Mouse (Mus musculus) embryonic stem cell, embryonic (primary cell): ENCODE measurements around the gene March1.

ENCODE experiments used
- CTCF ChIA-PET, 4 experiments: fragments of 300-600 bp in 2 of 4; fragments of 350-600 bp in 2 of 4; sonication (Branson Sonifier 250); formaldehyde crosslinking; loops; one replicate each; lab custom pipeline; 2022; ENCODE audit warnings: inconsistent platforms in 2 of 4; lab: Charles Lee
- POLR2A ChIA-PET, 4 experiments: fragments of 300-600 bp in 2 of 4; fragments of 350-600 bp in 2 of 4; sonication (Branson Sonifier 250); formaldehyde crosslinking; loops; one replicate each; lab custom pipeline; 2022; ENCODE audit warnings: antibody characterized with exemption in 4 of 4, inconsistent platforms in 1 of 4; lab: Charles Lee

The March1 gene

GRCm38 (mm10) chr8:65967223-65967778 is 349.6 kb downstream of the March1 start:
- POLR2A ChIA-PET, result no interaction called here

GRCm38 (mm10) chr8:65976905-65977304 is 359.2 kb downstream of the March1 start:
- ChIA-PET POLR2A (no interaction called here), CTCF (no interaction called here)

More at GRCm38 (mm10) chr8:65967223-65967778, 349.6 kb downstream of the March1 start:
- CTCF ChIA-PET, result interaction anchor here in 1 of 4 experiments (0.6 kb wide), 1 partner anchor 1019 kb away, joined by 3 read pairs; no protein-coding TSS in a partner anchor

GRCm38 (mm10) chr8:65982039-65982438 is 364.3 kb downstream of the March1 start:
- ChIA-PET POLR2A (no interaction called here), CTCF (no interaction called here)

- ChIA-PET POLR2A (no interaction called here), CTCF (no interaction called here)
Measured at GRCm38 (mm10) chr8:65987665-65988064, 370.0 kb downstream of the March1 start.

GRCm38 (mm10) chr8:66022815-66023214 is 405.1 kb downstream of the March1 start:
- POLR2A ChIA-PET, result no interaction called here
- CTCF ChIA-PET, result no interaction called here

GRCm38 (mm10) chr8:66033651-66034050 is 416.0 kb downstream of the March1 start:
- ChIA-PET POLR2A (no interaction called here), CTCF (no interaction called here)

- CTCF ChIA-PET, result no interaction called here
- POLR2A ChIA-PET, result no interaction called here
Measured at GRCm38 (mm10) chr8:66034429-66034828, 416.7 kb downstream of the March1 start.

- ChIA-PET POLR2A (no interaction called here), CTCF (no interaction called here)
Measured at GRCm38 (mm10) chr8:66094152-66094551, 476.5 kb downstream of the March1 start.

- ChIA-PET POLR2A (no interaction called here), CTCF (no interaction called here)
Measured at GRCm38 (mm10) chr8:66098148-66098547, 480.4 kb downstream of the March1 start.

- POLR2A ChIA-PET, result no interaction called here
- CTCF ChIA-PET, result no interaction called here
Measured at GRCm38 (mm10) chr8:66119294-66119693, 501.6 kb downstream of the March1 start.

GRCm38 (mm10) chr8:66159648-66160047 is 541.9 kb downstream of the March1 start:
- ChIA-PET CTCF (no interaction called here), POLR2A (interaction anchor here in 1 of 4 experiments (0.5 kb wide), 1 partner anchor 323 kb away, joined by 3 read pairs; no protein-coding TSS in a partner anchor)

- ChIA-PET POLR2A (no interaction called here), CTCF (no interaction called here)
Measured at GRCm38 (mm10) chr8:66166835-66167234, 549.1 kb downstream of the March1 start.

- CTCF ChIA-PET, result no interaction called here
- POLR2A ChIA-PET, result no interaction called here
Measured at GRCm38 (mm10) chr8:66167405-66168173, 549.9 kb downstream of the March1 start.

GRCm38 (mm10) chr8:66179336-66179735 is 561.6 kb downstream of the March1 start:
- ChIA-PET CTCF (no interaction called here), POLR2A (interaction anchor here in 1 of 4 experiments (0.5 kb wide), 1 partner anchor 730 kb away, joined by 4 read pairs; no protein-coding TSS in a partner anchor)

- ChIA-PET CTCF (no interaction called here), POLR2A (no interaction called here)
Measured at GRCm38 (mm10) chr8:66181265-66181664, 563.6 kb downstream of the March1 start.

GRCm38 (mm10) chr8:66182257-66182656 is 564.6 kb downstream of the March1 start:
- CTCF ChIA-PET, result no interaction called here
- POLR2A ChIA-PET, result no interaction called here

- POLR2A ChIA-PET, result no interaction called here
- CTCF ChIA-PET, result no interaction called here
Measured at GRCm38 (mm10) chr8:66183454-66183853, 565.8 kb downstream of the March1 start.

- ChIA-PET POLR2A (no interaction called here), CTCF (no interaction called here)
Measured at GRCm38 (mm10) chr8:66185226-66185625, 567.5 kb downstream of the March1 start.

GRCm38 (mm10) chr8:66194416-66194815 is 576.7 kb downstream of the March1 start:
- POLR2A ChIA-PET, result no interaction called here
- CTCF ChIA-PET, result no interaction called here

GRCm38 (mm10) chr8:66200169-66200568 is 582.5 kb downstream of the March1 start:
- ChIA-PET CTCF (no interaction called here), POLR2A (no interaction called here)
